Mouse (Mus musculus): ENCODE measurements around the gene Zfp619. TPM values are rescaled to one million over a fixed set of nuclear protein-coding genes. Genes with fewer than 3 reads are reported as not detected.
A peak's percentile ranks its signal among the peaks of the same experiment; 100 is the strongest.
"Not testable (repeated sequence)": the region's sequence is repeated elsewhere in the genome, so short reads cannot be mapped to it uniquely, and the experiment has no call there.

Gene Zfp619
- polyA plus RNA-seq, 1 experiment, result 0.16 TPM

GRCm38 (mm10) chr7:39551976-39552891 is 34.7 kb downstream of the Zfp619 start:
- TF ChIP-seq CTCF (IDR thresholded peaks at IDR 0.05; ENCODE audit: control insufficient read depth, insufficient read depth, insufficient replicate concordance, low read depth, low read length) (no peak), POLR2A (IDR thresholded peaks at IDR 0.05; ENCODE audit: control insufficient read depth, low read depth, low read length) (peak; percentile 83)
- H3K4me1 ChIP-seq (ENCODE audit: control insufficient read depth, insufficient read depth, low read length), result peaks cover 4% of the 10 kb centered on the region; the same call in 1 of the 2 replicates
- peak overlapping the region; percentile 85 for H3K27ac ChIP-seq (ENCODE audit: control insufficient read depth, insufficient read depth, low read depth, low read length)
- H3K36me3 ChIP-seq (ENCODE audit: control insufficient read depth, insufficient read depth, low read length), result no peaks in the 10 kb centered on the region
- H3K27me3 ChIP-seq (ENCODE audit: control insufficient read depth, insufficient read depth, low read length), result no peaks in the 10 kb centered on the region
- H3K4me3 ChIP-seq (ENCODE audit: control insufficient read depth, low read depth, low read length), result peak overlapping the region; percentile 90

GRCm38 (mm10) chr7:39552993-39553392 is 35.4 kb downstream of the Zfp619 start:
- no peak overlapping the region for H3K27ac ChIP-seq (ENCODE audit: control insufficient read depth, insufficient read depth, low read depth, low read length)

GRCm38 (mm10) chr7:39553871-39554270 is 36.3 kb downstream of the Zfp619 start:
- H3K27me3 ChIP-seq (ENCODE audit: control insufficient read depth, insufficient read depth, low read length), result no peaks in the 10 kb centered on the region
- H3K27ac ChIP-seq (ENCODE audit: control insufficient read depth, insufficient read depth, low read depth, low read length), result no peak overlapping the region
- no peak overlapping the region for H3K4me3 ChIP-seq (ENCODE audit: control insufficient read depth, low read depth, low read length)
- H3K4me1 ChIP-seq (ENCODE audit: control insufficient read depth, insufficient read depth, low read length), result peaks cover 4% of the 10 kb centered on the region; the same call in 1 of the 2 replicates
- no peaks in the 10 kb centered on the region for H3K36me3 ChIP-seq (ENCODE audit: control insufficient read depth, insufficient read depth, low read length)
- TF ChIP-seq POLR2A (IDR thresholded peaks at IDR 0.05; ENCODE audit: control insufficient read depth, low read depth, low read length) (no peak), CTCF (IDR thresholded peaks at IDR 0.05; ENCODE audit: control insufficient read depth, insufficient read depth, insufficient replicate concordance, low read depth, low read length) (no peak)

More at GRCm38 (mm10) chr7:39552993-39553392, 35.4 kb downstream of the Zfp619 start:
- H3K4me3 ChIP-seq (ENCODE audit: control insufficient read depth, low read depth, low read length), result peak overlapping the region; percentile 90
- no peak for TF ChIP-seq POLR2A (IDR thresholded peaks at IDR 0.05; ENCODE audit: control insufficient read depth, low read depth, low read length)
- H3K36me3 ChIP-seq (ENCODE audit: control insufficient read depth, insufficient read depth, low read length), result no peaks in the 10 kb centered on the region
- H3K4me1 ChIP-seq (ENCODE audit: control insufficient read depth, insufficient read depth, low read length), result peaks cover 4% of the 10 kb centered on the region; the same call in 1 of the 2 replicates
- H3K27me3 ChIP-seq (ENCODE audit: control insufficient read depth, insufficient read depth, low read length), result no peaks in the 10 kb centered on the region

GRCm38 (mm10) chr7:39580066-39580465 is 62.5 kb downstream of the Zfp619 start:
- no peaks in the 10 kb centered on the region for H3K27me3 ChIP-seq (ENCODE audit: control insufficient read depth, insufficient read depth, low read length)
- TF ChIP-seq POLR2A (IDR thresholded peaks at IDR 0.05; ENCODE audit: control insufficient read depth, low read depth, low read length) (no peak), CTCF (IDR thresholded peaks at IDR 0.05; ENCODE audit: control insufficient read depth, insufficient read depth, insufficient replicate concordance, low read depth, low read length) (no peak)
- H3K4me1 ChIP-seq (ENCODE audit: control insufficient read depth, insufficient read depth, low read length), result no peaks in the 10 kb centered on the region
- H3K27ac ChIP-seq (ENCODE audit: control insufficient read depth, insufficient read depth, low read depth, low read length), result no peak overlapping the region
- no peaks in the 10 kb centered on the region for H3K36me3 ChIP-seq (ENCODE audit: control insufficient read depth, insufficient read depth, low read length)
- no peak overlapping the region for H3K4me3 ChIP-seq (ENCODE audit: control insufficient read depth, low read depth, low read length)

GRCm38 (mm10) chr7:39580601-39581000 is 63.0 kb downstream of the Zfp619 start:
- no peaks in the 10 kb centered on the region for H3K36me3 ChIP-seq (ENCODE audit: control insufficient read depth, insufficient read depth, low read length)
- no peak overlapping the region for H3K4me3 ChIP-seq (ENCODE audit: control insufficient read depth, low read depth, low read length)
- no peaks in the 10 kb centered on the region for H3K4me1 ChIP-seq (ENCODE audit: control insufficient read depth, insufficient read depth, low read length)
- TF ChIP-seq CTCF (IDR thresholded peaks at IDR 0.05; ENCODE audit: control insufficient read depth, insufficient read depth, insufficient replicate concordance, low read depth, low read length), result no peak
- TF ChIP-seq POLR2A (IDR thresholded peaks at IDR 0.05; ENCODE audit: control insufficient read depth, low read depth, low read length), result no peak
- no peak overlapping the region for H3K27ac ChIP-seq (ENCODE audit: control insufficient read depth, insufficient read depth, low read depth, low read length)
- no peaks in the 10 kb centered on the region for H3K27me3 ChIP-seq (ENCODE audit: control insufficient read depth, insufficient read depth, low read length)

GRCm38 (mm10) chr7:39586834-39587233 is 69.3 kb downstream of the Zfp619 start:
- not testable (repeated sequence) for H3K36me3 ChIP-seq (ENCODE audit: control insufficient read depth, insufficient read depth, low read length); H3K27me3 ChIP-seq (ENCODE audit: control insufficient read depth, insufficient read depth, low read length); H3K4me3 ChIP-seq (ENCODE audit: control insufficient read depth, low read depth, low read length); H3K4me1 ChIP-seq (ENCODE audit: control insufficient read depth, insufficient read depth, low read length); H3K27ac ChIP-seq (ENCODE audit: control insufficient read depth, insufficient read depth, low read depth, low read length)

GRCm38 (mm10) chr7:39588037-39588436 is 70.5 kb downstream of the Zfp619 start:
- Histone ChIP-seq H3K27ac (ENCODE audit: control insufficient read depth, insufficient read depth, low read depth, low read length) (no peak overlapping the region), H3K4me3 (ENCODE audit: control insufficient read depth, low read depth, low read length) (no peak overlapping the region), H3K27me3 (ENCODE audit: control insufficient read depth, insufficient read depth, low read length) (no peaks in the 10 kb centered on the region), H3K4me1 (ENCODE audit: control insufficient read depth, insufficient read depth, low read length) (no peaks in the 10 kb centered on the region; the same call in 1 of the 2 replicates), H3K36me3 (ENCODE audit: control insufficient read depth, insufficient read depth, low read length) (no peaks in the 10 kb centered on the region)
- TF ChIP-seq CTCF (IDR thresholded peaks at IDR 0.05; ENCODE audit: control insufficient read depth, insufficient read depth, insufficient replicate concordance, low read depth, low read length) (no peak), POLR2A (IDR thresholded peaks at IDR 0.05; ENCODE audit: control insufficient read depth, low read depth, low read length) (no peak)

GRCm38 (mm10) chr7:39588471-39589041 is 71.0 kb downstream of the Zfp619 start:
- not testable (repeated sequence) for H3K27me3 ChIP-seq (ENCODE audit: control insufficient read depth, insufficient read depth, low read length); H3K4me1 ChIP-seq (ENCODE audit: control insufficient read depth, insufficient read depth, low read length); H3K36me3 ChIP-seq (ENCODE audit: control insufficient read depth, insufficient read depth, low read length); H3K27ac ChIP-seq (ENCODE audit: control insufficient read depth, insufficient read depth, low read depth, low read length)
- H3K4me3 ChIP-seq (ENCODE audit: control insufficient read depth, low read depth, low read length), result peak overlapping the region; percentile 54

- H3K27me3 ChIP-seq (ENCODE audit: control insufficient read depth, insufficient read depth, low read length); H3K4me1 ChIP-seq (ENCODE audit: control insufficient read depth, insufficient read depth, low read length); H3K36me3 ChIP-seq (ENCODE audit: control insufficient read depth, insufficient read depth, low read length); H3K27ac ChIP-seq (ENCODE audit: control insufficient read depth, insufficient read depth, low read depth, low read length); H3K4me3 ChIP-seq (ENCODE audit: control insufficient read depth, low read depth, low read length): not testable (repeated sequence)
Observed at GRCm38 (mm10) chr7:39589044-39589443, 71.5 kb downstream of the Zfp619 start.

All from testis, adult 2 months (tissue).